Mouse (Mus musculus) embryonic facial prominence, embryonic 10.5 days (tissue): ENCODE data around the gene Cytip. TPM values are rescaled to one million over a fixed set of nuclear protein-coding genes. Genes with fewer than 3 reads are reported as not detected.
A peak's percentile ranks its signal among the peaks of the same experiment; 100 is the strongest.

Experiments used
- DNase-seq: peaks from one replicate; pipeline ENCODE4 v3.0.0-alpha.2; 2017; ENCODE audit warnings: low spot score
- H3K27ac ChIP-seq: fragments of 300-500 bp; sonication (generic); replicated peaks from 2 replicates; pipeline ENCODE4 v1.5.1; 2016; ENCODE audit warnings: mild to moderate bottlenecking
- H3K27me3 ChIP-seq: fragments of 300-500 bp; sonication (generic); replicated peaks from 2 replicates; pipeline ENCODE4 v1.6.1; 2016; ENCODE audit warnings: low read depth, mild to moderate bottlenecking; ENCODE audit not compliant: poor library complexity, severe bottlenecking
- H3K36me3 ChIP-seq: fragments of 300-500 bp; sonication (generic); replicated peaks from 2 replicates; pipeline ENCODE4 v1.6.1; 2016; ENCODE audit warnings: mild to moderate bottlenecking, moderate library complexity
- H3K4me1 ChIP-seq: fragments of 300-500 bp; sonication (generic); 2 replicates; pipeline ENCODE4 v1.6.1; 2016
- H3K4me3 ChIP-seq: fragments of 300-500 bp; sonication (generic); 2 replicates; pipeline ENCODE4 v1.5.1; 2016; ENCODE audit warnings: mild to moderate bottlenecking, moderate library complexity
- H3K9me3 ChIP-seq: fragments of 300-500 bp; sonication (generic); 2 replicates; pipeline ENCODE4 v1.6.1; 2016; ENCODE audit warnings: mild to moderate bottlenecking
- WGBS: fragments of 180-500 bp; shearing (Covaris S2); methylation state at CpG from one replicate; pipeline ENCODE4 v1.1.7; 2016; 5-methylcytosine and 5-hydroxymethylcytosine counted together
- polyA plus RNA-seq: library from polyadenylated mRNA; unstranded; fragments of >200 nt; fragmentation: Nextera tagmentation; extraction: Ambion mirVana; gene quantifications from 2 replicates; pipeline ENCODE4 v1.2.1, GENCODE M21; 2016

Gene Cytip
- polyA plus RNA-seq, result 0.15 and 0.80 TPM in 2 replicates

DNA sequence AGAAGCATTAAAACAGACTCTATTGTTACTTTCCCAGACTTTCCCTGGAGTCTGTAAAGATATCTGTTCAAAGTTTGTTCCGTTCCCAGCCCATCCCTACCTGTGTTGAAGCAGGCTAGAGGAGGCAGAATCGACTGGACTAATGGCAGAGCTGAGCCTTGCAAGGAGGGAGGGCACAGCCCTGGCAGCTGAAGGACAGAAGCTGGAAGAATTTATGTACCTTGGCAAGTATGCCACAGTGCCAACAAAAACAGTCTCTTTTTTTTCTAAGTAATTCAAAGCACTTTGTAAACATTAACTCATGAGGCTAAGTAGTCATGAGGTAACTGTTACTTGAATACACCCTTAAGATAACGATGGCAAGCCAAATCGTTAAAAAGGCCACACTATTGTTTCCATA, at the start of gene Cytip:
TSS of gene Cytip (minus strand) at position 187 of the 400 bp plus-strand sequence.
- Histone ChIP-seq H3K27ac (no peak within 1 kb of the TSS), H3K4me1 (no peaks in the 10 kb centered on the region), H3K9me3 (no peaks in the 10 kb centered on the region), H3K4me3 (no peak within 1 kb of the TSS), H3K36me3 (no peaks in the 10 kb centered on the region), H3K27me3 (no peaks in the 10 kb centered on the region)
- no peak for DNase-seq
- WGBS, result 76% methylated on average over 4 of the region's 4 CpGs

DNA sequence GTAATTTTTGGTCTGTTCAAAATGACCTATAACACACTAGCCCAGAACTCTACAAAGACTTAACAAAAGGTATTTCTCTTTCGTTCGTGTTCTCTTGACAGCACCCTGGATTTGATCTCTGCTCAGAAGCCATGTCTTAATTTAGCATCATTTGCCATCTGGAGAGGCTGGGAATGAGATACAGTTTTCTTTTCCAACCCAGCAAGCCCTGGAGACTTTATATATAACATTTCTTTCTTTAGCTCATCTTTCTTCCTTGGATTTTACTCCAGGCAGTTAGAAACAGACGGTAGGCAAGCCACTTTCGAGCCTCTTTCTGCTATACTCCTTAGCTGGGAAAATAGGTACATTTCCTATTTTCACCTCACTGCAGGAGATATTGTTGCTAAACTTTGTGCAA, 45.3 kb upstream of the Cytip start:
- no peaks in the 10 kb centered on the region for H3K36me3 ChIP-seq
- DNase-seq, result no peak
- no peaks in the 10 kb centered on the region for H3K4me1 ChIP-seq
- WGBS, result 88% methylated on average over 4 of the region's 4 CpGs
- H3K4me3 ChIP-seq, result no peak overlapping the region
- no peaks in the 10 kb centered on the region for H3K9me3 ChIP-seq
- no peak overlapping the region for H3K27ac ChIP-seq
- no peaks in the 10 kb centered on the region for H3K27me3 ChIP-seq

DNA sequence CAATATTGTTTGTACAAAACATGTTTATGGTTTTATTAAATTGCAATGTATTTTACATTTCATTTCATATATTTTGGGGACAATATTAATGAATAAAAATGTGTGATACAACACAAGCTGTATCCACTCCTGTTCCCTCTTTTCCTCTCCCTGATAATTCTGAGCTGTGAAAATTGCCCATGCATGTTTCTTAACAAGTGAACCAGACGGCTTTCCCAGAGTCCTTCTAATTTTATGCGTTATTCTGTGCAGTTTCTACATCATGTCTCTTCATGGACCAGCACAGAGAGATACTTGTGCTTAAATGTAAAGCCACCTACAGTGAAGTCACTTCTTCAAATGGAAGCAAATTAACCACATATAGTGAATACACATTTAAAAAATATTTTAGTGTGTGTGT, 42.2 kb upstream of the Cytip start:
- H3K27ac ChIP-seq, result no peak overlapping the region
- H3K9me3 ChIP-seq, result no peaks in the 10 kb centered on the region
- no peaks in the 10 kb centered on the region for H3K36me3 ChIP-seq
- WGBS, result 81% methylated on average over 2 of the region's 2 CpGs
- DNase-seq, result no peak
- no peaks in the 10 kb centered on the region for H3K4me1 ChIP-seq
- no peak overlapping the region for H3K4me3 ChIP-seq
- no peaks in the 10 kb centered on the region for H3K27me3 ChIP-seq

DNA sequence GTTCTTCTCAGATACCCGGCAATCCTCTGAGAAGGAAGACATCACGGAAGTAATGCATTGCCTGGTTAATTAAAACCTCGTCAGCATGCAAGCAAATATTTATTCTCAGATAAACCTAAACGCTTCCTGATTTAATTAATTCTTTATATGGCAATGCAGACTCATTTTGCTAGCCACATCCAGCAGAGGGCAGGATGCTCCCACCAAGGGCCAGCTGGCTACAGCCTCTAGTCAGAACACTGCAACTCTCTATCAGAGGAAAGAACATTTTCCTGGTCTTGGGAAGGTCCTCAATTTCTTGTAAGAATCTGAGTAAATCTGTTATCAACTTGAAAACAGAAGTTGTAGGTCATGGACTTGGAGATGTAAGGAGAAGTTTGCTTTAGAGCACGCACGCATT, 4.1 kb upstream of the Cytip start:
- no peak overlapping the region for H3K4me3 ChIP-seq
- no peaks in the 10 kb centered on the region for H3K9me3 ChIP-seq
- H3K27ac ChIP-seq, result no peak overlapping the region
- no peaks in the 10 kb centered on the region for H3K4me1 ChIP-seq
- WGBS, result 79% methylated on average over 6 of the region's 6 CpGs
- peak; percentile 47 for DNase-seq
- no peaks in the 10 kb centered on the region for H3K36me3 ChIP-seq
- no peaks in the 10 kb centered on the region for H3K27me3 ChIP-seq

- H3K4me1 ChIP-seq, result no peaks in the 10 kb centered on the region
- DNase-seq, result no peak
- H3K36me3 ChIP-seq, result no peaks in the 10 kb centered on the region
- no peak overlapping the region for H3K27ac ChIP-seq
- H3K9me3 ChIP-seq, result no peaks in the 10 kb centered on the region
- H3K4me3 ChIP-seq, result no peak overlapping the region
- no peaks in the 10 kb centered on the region for H3K27me3 ChIP-seq
- WGBS, result 84% methylated on average over 1 of the region's 1 CpGs
Measured at GRCm38 (mm10) chr2:58196880-58197279, 1.5 kb upstream of the Cytip start.

- DNase-seq, result no peak
- Histone ChIP-seq H3K27ac (no peak overlapping the region), H3K27me3 (no peaks in the 10 kb centered on the region), H3K4me3 (no peak overlapping the region), H3K9me3 (no peaks in the 10 kb centered on the region), H3K4me1 (no peaks in the 10 kb centered on the region), H3K36me3 (no peaks in the 10 kb centered on the region)
- 91% methylated on average over 10 of the region's 10 CpGs for whole genome bisulfite sequencing
Measured at GRCm38 (mm10) chr2:58194422-58195115, 763 bp downstream of the Cytip start.

GRCm38 (mm10) chr2:58192160-58192559, 3.2 kb downstream of the Cytip start:
- no peak for DNase-seq
- no peak overlapping the region for H3K4me3 ChIP-seq
- no peaks in the 10 kb centered on the region for H3K36me3 ChIP-seq
- H3K4me1 ChIP-seq, result no peaks in the 10 kb centered on the region
- H3K9me3 ChIP-seq, result no peaks in the 10 kb centered on the region
- H3K27me3 ChIP-seq, result no peaks in the 10 kb centered on the region
- 92% methylated on average over 5 of the region's 5 CpGs for WGBS
- H3K27ac ChIP-seq, result no peak overlapping the region

DNA sequence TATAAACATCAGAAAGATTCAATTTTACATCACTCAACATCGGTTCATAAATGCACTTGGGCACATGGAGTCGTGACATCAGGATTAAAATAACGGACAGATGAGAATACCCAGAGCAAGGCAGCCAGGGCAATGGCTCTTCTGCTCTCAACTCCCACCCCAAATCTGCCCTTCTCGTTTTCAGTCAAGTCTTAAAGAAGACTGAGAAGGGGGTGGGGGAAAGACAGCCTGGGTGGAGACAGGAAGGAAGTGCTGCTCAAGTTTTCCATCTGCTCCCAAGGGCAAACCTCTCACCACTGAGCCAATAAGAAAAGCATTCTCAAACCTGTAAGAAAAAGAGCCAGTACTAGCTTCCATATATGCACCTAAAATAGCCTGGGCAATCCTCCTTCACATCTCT, 5.8 kb downstream of the Cytip start:
- no peaks in the 10 kb centered on the region for H3K9me3 ChIP-seq
- DNase-seq, result no peak
- H3K4me1 ChIP-seq, result no peaks in the 10 kb centered on the region
- H3K4me3 ChIP-seq, result no peak overlapping the region
- WGBS, result 72% methylated on average over 4 of the region's 4 CpGs
- H3K36me3 ChIP-seq, result no peaks in the 10 kb centered on the region
- no peak overlapping the region for H3K27ac ChIP-seq
- no peaks in the 10 kb centered on the region for H3K27me3 ChIP-seq

DNA sequence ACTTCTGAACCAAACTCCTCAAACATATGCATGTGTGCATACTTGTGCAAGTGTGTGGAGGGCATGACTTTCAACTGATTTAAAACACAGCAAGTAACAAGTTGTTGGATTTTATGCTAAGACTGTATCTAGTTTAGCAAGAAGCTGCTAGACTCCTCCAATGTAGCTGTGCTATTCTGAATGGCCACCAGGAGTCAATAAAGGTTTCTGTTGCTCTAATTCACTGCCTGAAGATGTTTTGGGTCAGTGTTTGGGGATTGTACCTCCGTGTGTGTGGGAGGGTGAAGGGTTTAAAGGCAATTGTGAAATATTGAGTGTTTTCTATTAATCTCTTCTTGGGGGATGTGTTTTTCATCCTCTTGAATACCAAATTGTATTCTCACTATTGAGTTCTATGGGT, 6.4 kb downstream of the Cytip start:
- no peak overlapping the region for H3K4me3 ChIP-seq
- no peaks in the 10 kb centered on the region for H3K4me1 ChIP-seq
- WGBS, result 46% methylated on average over 1 of the region's 1 CpGs
- H3K36me3 ChIP-seq, result no peaks in the 10 kb centered on the region
- no peak overlapping the region for H3K27ac ChIP-seq
- no peaks in the 10 kb centered on the region for H3K27me3 ChIP-seq
- no peaks in the 10 kb centered on the region for H3K9me3 ChIP-seq
- no peak for DNase-seq

DNA sequence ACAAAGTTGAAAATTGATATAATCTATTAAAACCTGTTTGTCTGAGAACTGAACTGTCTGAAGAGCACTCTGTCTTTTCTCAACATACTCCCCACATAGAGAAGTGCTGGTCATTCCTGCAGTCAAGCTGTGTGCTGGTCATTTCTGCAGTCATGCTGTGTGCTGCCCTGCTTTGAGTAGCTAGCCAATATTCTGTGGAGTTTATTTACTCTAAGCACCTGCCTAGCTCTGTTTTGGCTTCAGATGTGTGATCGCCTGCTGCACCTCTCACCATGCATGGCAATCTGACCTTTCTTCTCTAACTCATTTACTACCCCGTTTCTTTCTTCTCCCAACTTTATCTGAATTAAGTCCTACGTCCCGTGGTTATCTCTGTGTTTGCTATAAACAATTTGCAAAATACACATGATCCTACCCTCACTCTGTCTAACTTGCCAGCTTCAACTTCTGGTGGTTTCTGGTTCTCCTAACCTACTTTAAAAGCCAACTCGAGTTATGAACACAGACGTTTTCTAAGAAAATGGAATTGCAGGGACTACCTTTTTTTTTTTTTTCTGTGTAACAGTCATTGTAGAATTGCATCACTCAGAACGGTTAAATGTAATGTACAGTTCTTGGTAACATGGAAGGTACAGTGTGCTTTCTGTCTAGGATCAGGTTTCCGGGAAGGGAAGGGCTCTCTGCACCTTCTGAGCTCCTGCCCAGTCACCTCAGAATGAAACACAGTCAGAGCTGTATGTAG, 7.9 kb downstream of the Cytip start:
- 82% methylated on average over 8 of the region's 8 CpGs for WGBS
- Histone ChIP-seq H3K4me1 (no peaks in the 10 kb centered on the region), H3K27ac (no peak overlapping the region), H3K4me3 (no peak overlapping the region), H3K36me3 (no peaks in the 10 kb centered on the region), H3K9me3 (no peaks in the 10 kb centered on the region), H3K27me3 (no peaks in the 10 kb centered on the region)
- DNase-seq, result no peak

- Histone ChIP-seq H3K27me3 (no peaks in the 10 kb centered on the region), H3K4me1 (no peaks in the 10 kb centered on the region), H3K27ac (no peak overlapping the region), H3K36me3 (no peaks in the 10 kb centered on the region), H3K4me3 (no peak overlapping the region), H3K9me3 (no peaks in the 10 kb centered on the region)
- DNase-seq, result no peak
- 83% methylated on average over 2 of the region's 2 CpGs for WGBS
Measured at GRCm38 (mm10) chr2:58184197-58184596, 11.1 kb downstream of the Cytip start.

DNA sequence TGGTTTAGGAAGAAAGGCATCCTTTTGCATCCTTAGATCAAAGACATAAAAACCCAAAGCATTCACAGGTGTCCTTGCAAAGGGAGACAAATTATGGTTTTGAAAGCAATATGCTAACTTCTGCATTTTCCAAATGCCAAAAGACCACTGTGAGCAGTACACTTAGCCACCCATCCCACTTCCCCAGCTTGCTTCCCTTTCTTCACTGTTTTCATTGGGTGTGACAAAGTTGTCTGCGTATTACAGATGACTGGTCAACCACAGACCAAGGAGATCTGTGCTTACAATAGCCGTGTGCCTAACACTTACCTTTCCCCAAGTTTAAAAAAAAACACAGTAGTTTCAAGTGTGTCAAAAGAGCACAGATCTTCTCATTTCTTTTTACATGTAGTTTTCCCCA, 11.7 kb downstream of the Cytip start:
- H3K9me3 ChIP-seq, result no peaks in the 10 kb centered on the region
- no peak overlapping the region for H3K4me3 ChIP-seq
- H3K27me3 ChIP-seq, result no peaks in the 10 kb centered on the region
- no peak for DNase-seq
- H3K36me3 ChIP-seq, result no peaks in the 10 kb centered on the region
- no peak overlapping the region for H3K27ac ChIP-seq
- no peaks in the 10 kb centered on the region for H3K4me1 ChIP-seq
- WGBS, result 86% methylated on average over 2 of the region's 2 CpGs

- 82% methylated on average over 1 of the region's 1 CpGs for WGBS
- Histone ChIP-seq H3K36me3 (no peaks in the 10 kb centered on the region), H3K27ac (no peak overlapping the region), H3K27me3 (no peaks in the 10 kb centered on the region), H3K9me3 (no peaks in the 10 kb centered on the region), H3K4me1 (no peaks in the 10 kb centered on the region), H3K4me3 (no peak overlapping the region)
- no peak for DNase-seq
Measured at GRCm38 (mm10) chr2:58180776-58181175, 14.6 kb downstream of the Cytip start.
